Mouse (Mus musculus) G1E (cell line): Measurements from ENCODE around the gene Atp5b.

ENCODE experiments used
- CTCF ChIP-seq: IDR thresholded peaks from 2 replicates; pipeline ENCODE4 v1.5.1; 2012; ENCODE audit warnings: low read depth, low read length, inconsistent platforms, mixed read lengths
- TAL1 ChIP-seq: conservative IDR thresholded peaks from 2 replicates; pipeline ENCODE4 v1.6.1; 2012; ENCODE audit warnings: low read depth, low read length, inconsistent platforms, mixed read lengths

GRCm38 (mm10) chr10:128037921-128038320 is 45.2 kb upstream of the Atp5b start:
- TF ChIP-seq CTCF (no peak), TAL1 (no peak)
